Mouse (Mus musculus) frontal cortex, adult 2 months (tissue): ENCODE measurements around the gene Prkg1. TPM values are rescaled to one million over a fixed set of nuclear protein-coding genes. Genes with fewer than 3 reads are reported as not detected.
A peak's percentile ranks its signal among the peaks of the same experiment; 100 is the strongest.

ENCODE experiments used
- DNase-seq, 2 experiments: peaks; one replicate each; pipeline ENCODE4 v3.0.0; 2022; ENCODE audit warnings: low spot score in 1 of 2; ENCODE audit errors: extremely low spot score in 1 of 2
- polyA plus RNA-seq: library from polyadenylated mRNA; depleted of rRNA; stranded (reverse); fragments of >200 nt; gene quantifications from 2 replicates; pipeline ENCODE4 v1.2.3, GENCODE M21; 2012

Gene Prkg1
- polyA plus RNA-seq, 1 experiment: 9.3 TPM

DNA sequence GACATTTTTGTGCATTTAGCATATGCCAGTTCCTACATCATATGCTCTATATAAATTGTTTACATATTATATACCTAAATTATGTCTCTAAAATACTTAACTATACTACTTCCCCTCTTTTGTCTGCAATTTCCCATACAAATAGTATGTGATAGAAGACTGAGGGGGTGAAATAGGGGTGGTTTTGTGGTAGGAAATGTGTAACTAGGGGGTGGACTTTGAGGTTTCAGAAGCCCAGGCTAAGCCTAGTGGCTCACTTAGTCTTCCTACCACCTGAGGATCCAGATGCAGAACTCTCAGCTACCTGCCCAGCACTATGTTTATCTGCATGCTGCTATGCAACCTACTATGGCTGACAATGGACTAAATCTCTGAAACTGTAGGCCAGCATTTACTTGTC, 1020.4 kb downstream of the Prkg1 start:
- DNase-seq: no peak

DNA sequence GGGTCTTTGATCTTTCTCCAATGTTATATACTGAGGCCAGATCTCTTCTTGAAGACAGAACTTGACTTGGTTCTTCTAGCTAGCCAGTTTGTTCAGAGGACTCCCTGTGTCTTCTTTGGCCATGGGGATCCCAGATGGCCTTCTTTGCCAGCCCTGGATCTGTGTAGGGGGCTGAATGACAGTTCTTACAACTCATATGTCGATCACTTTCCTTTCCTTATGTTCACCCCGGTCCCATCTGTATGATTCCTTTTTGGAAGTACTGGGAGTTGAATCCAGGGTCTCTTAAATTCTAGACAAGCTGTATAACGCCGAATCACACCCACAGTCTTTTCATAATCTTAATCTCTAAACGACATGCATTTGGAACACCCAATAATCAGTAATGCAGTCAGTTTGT, 1065.7 kb downstream of the Prkg1 start:
- DNase-seq: no peak

DNA sequence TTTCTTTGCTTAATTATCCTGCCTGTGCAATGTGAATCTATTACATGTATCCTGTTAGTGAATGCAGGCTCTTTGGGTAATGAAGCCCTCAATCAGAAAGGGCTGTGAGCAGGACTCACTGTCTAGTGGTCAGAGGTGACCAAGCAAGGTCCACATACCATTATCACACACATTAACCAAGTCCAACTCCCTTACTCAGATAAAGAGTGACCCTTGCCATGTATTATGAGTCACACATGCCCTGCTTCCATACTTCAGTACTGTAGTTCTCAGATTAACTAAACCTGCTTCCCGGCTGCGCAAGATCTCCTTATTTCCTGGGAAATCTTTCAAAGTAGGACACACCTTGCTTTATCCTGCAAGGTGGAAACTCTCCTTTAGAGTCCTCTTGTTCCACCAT, 1073.6 kb downstream of the Prkg1 start:
- no peak for DNase-seq

DNA sequence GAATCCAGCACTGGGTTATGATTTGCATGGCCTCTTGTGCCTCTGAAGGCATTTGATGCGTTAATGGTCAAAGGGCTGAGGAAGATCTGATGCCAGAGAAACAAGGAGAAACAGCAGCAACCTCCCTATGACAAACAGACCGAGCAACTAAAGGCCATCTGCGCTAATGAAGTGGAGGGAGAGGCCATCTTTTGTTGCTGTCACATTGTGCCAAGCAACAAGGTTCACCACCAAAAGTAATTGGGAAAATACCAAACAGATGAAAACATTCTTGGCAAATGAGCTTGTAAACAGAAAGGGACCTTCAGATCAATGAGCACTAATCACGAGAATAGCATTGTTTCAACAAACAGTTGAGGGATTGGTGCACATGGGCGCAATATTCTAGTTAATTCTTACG, 1074.1 kb downstream of the Prkg1 start:
- DNase-seq: no peak

DNA sequence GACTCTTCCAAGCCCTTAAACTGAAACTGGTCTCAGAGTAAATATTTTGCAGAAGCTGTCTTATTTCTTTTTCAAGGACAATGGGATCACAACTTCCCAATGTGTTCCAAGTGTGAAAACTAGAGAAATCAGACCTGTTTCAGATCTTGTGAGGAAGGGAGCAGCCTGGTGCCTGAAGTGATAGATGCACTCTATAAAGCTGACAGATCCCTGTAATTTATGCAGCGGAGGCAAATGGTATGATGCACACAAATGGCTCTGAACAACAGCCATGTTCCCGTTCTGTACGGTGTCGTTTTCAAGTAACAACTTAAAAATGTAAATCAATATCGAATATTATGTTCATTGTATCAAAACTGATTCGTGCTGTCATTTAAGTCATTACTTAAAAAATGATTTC, 1076.9 kb downstream of the Prkg1 start:
- no peak for DNase-seq

DNA sequence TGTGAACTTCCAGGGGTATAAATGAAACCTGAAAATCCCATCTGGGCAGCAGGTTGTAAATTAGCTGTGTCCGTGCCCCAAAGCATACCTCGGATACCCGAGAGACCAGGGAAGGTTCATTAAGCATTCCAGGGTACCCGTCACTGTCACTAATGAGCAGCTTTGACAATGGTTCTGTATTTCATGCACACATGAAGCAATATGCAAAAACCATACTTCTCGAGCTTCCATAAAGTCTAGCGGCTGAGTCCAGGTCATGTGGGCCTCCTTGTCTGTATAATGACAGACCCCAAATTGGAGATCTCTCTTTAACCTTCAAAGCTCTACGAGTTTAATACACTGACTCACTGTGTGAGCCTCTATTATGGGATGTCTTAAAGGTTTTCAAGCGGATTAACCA, 1088.5 kb downstream of the Prkg1 start:
- DNase-seq: no peak

DNA sequence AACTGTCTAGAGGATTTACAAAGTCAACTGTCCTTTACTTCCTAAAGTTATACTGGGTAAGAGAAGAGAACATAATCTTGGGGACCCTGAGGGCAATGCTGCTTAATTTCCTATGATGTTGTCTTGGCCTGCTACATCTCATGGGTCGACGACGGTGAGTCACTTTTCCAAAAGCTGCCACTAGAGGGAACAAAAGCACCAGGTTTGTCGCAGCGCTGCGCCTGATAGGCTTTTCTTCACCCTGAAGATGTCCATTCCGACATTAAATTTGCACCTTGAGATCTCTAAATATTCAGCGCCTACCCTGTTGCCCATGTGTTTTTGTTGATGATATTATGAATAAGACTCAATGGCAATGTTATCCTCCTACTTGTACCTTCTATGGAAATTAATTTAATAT, 1100.6 kb downstream of the Prkg1 start:
- DNase-seq: peak; percentile 20 to 90

DNA sequence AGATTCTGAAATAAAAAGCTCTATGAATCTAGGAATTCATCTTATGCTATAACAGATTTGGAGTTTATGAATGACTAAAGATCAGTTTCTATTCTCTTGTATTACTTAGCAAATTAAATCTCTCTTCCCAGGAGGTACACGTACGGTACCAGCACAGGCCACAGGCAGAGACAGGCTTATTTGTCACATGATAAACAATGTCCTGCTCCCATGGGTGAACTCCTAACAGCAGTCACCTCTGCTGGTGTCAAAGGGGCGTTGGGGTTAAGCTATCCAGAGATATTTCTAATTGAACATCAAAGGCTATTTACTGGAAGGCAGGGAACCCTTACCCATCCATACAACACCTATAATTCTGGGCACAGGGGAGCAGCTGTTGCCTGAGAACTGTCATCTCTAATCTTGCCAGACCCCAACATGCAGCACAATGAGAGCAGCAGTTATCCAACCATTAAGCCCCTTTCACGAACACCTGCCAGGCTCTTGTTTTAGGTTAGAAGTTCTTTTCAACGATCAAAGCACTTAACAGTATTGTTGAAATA, 1122.1 kb downstream of the Prkg1 start:
- DNase-seq: no peak

DNA sequence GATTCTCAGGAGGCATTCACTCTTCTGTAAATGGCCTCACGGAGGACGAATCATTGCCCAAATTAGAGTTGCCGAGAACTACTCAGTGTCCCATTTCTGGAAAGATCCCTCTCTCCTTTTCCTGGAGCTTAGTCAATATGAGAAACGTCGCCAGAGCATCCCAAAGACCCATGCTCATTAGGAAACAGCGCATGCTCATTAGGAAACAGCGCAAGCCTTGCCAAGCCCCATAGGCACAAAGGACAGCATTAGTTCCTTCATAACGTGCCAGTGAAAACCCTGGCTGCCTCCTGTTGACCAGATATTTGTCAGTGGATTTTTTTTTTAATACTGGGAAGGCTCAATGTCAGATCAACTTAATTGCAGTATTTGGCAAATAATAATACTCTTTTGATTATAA, 1127.4 kb downstream of the Prkg1 start:
- no peak for DNase-seq

DNA sequence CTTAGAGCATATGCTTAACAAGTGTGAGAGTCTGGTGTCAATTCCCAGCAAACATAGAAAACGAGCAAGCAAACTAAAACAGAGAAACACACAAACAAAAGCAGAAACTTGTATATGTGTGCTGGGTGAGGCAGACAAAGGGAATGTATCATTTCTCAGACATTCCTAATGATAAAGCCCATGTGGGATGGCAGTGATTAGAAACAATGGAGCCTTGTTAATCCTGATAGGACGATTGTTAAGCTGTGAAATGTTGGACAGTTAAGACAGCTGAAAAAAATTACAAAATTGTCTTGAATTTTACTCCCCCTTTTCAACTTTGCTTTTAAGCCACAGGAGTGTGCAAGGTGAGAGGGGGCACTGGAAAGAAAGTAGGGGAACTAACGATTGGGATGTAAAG, 1133.8 kb downstream of the Prkg1 start:
- no peak for DNase-seq

DNA sequence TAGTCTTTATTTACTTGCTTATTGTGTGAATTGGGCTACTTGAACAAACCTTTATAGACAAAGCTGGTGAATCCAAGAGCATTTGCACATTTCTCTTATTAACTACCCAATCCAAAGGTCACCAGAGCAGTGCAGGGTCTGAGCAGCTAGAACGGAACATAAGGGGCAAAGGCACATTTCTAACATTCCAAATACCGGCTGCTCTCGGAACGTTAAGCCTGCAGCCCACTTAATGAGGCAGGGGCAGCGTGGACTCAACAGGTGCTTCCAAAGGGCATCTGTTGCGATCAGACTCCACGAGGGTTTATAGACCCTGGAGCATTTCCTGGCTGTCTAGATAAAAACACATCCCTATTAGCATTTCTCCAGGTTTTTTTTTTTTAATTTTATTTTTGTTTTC, 1138.8 kb downstream of the Prkg1 start:
- no peak for DNase-seq

DNA sequence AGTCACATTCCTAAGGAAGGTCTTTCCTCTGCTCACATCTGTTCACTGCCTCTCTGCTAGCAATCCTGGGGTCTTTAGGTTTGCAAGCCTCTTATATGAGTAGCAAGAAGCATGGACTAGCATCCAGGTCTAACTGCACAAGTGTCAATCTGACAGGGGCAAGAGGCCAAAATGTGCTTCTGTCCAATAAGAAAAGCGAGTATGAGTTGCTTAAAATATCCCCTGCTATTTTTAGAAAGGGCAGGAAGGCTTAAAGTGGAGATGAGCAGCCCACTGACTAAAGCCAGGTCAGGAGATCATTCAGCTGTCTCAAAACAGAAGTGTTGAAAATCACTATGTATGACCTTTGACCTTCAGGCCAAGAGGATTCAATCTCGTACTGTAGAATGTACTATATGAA, 1139.4 kb downstream of the Prkg1 start:
- no peak for DNase-seq

DNA sequence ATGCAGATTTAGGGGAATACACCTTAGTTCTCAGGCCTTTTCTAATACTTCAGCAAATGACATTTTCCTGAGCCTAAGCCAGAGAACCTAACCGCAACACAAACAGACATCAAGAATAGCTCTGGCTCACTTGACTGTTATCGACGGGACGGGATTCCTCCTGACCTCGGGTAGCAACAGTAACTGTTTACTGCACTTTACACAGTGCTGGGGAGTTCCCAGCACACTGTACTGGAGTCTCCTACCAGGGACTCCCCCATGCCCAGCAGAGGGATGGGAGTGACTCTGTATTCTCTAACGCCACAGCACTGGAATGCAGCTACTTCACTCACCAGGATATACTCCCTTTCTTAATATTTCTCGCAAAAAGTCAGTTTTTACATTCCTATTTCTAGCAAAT, 1141.2 kb downstream of the Prkg1 start:
- DNase-seq: no peak

DNA sequence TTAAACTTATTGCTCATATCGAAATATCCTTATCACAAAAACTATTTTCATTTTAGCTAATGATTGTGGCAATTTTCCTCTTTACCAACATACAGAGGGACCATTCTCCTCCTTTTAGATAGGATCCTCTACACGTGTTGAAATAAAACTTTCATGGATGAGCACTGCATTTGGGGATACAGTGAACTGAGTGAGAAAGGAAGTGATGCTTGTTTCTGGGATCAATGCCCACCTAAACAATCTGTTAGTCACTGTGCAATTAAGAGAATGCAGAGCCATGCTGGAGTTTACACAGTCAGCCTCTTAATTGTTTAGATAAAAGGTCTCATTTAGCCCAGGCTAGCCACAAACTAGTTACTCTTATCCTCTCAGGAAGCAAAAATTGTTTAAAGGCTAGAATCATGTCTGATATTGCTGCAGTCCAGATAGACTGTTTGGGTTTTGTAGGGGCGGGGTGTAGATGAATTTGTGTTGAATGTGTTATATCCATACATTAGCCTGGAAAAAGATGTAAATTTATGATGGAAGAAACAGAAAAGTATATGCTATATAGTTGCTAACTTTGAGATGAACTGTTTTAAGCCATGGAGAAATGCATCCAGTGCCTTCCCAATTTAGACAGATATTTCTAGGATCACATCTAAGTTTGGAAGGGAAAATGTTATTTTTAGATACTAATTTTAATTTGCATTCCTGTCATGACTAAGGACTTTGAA, 1151.5 kb downstream of the Prkg1 start:
- peak in 1 of 2 experiments; percentile 2 for DNase-seq

DNA sequence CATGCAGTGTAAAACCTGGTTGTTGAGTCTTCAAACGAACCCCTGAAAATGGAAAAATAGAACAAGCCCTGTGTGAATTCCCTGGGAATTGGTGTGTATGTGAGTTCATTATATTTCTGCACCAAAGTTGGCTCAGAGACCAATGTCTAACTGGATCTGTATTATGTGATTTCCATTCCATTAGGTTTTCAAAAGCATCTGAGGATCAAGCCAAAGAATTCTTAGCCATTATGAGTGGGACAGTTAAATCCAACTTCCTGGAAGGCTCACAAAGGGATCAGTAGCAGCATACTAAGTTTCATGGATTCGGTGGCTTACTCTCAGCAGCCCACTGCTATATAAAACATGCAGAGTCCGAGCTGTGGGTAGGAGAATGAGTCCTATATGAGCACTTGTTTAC, 1178.5 kb downstream of the Prkg1 start:
- no peak for DNase-seq

DNA sequence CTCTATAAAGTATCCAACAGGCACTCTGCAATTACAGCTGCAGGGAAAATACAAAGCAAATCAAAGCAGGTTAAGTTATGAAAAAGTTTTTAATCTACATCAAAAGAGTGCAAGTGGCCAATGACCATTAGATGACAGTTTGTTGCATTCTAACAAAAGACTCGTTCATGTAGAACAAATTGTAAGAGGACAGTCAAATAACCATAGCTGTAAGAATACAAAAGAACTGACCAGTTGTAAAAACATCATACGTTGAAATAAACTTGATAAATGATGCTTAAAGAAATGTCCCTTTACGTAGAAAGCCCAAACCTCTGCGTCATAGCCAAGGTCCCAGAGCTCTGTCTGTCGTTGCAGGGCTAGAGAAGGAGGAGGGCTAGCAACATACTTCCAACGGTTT, 1200.3 kb downstream of the Prkg1 start:
- DNase-seq: no peak

DNA sequence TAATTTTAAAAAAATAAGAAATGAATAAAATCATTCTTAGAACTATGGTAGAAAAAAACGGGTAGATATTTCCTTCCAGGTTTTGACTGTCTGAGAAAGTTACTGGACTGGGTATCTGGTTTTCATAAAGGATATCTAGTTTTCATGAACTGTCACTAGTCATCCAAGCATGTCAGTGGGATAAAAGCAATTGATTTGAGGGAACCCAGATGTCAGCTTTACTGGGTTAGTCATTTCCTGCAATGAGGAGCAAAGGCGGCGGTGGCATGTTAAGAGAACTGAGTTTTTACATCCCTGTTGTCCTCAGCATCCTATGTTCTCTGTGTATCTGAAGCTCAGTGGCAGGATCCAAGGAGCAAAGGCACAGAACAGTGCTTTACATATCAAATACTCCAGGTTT, 1201.0 kb downstream of the Prkg1 start:
- no peak for DNase-seq

DNA sequence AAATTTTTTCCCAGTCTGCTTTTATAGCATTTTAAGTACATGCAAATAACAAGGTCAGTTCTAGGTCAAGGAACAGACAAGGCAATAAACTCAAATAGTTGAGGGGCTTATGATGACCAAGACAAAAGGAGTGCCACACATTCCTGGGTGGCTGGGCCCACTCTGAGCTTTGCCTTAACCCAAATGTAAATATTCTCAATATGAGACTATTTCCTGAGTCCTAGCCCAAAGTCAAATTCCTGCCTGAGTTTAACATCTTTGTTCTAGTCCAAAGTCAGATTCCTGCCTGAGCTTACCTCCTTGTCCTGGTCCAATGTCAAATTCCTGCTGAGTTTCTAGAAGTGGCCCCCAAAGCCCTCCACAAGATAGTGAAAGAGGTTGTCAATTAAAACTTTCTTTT, 1206.8 kb downstream of the Prkg1 start:
- no peak for DNase-seq

DNA sequence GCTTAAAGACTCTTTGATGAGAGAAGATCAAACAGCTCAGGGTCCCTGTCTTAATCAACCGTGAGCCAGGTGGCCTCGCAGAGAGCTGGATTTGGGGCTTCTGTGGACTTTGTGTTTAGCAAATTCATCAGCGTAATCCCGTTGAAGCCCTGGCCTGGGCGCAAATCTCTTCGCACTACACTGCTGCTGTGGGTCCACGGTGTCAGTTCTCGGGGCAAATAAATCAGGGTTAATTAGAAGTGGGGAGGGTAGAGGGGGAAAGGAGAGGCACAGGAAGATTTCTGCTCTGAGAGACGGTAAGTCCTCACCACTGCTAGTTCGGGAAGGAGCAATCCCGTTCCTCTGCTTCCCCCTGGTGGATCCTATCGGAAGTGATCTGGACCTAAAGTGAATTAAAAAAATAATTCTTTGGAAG, 1210.4 kb downstream of the Prkg1 start:
- DNase-seq: peak; percentile 11 to 89

DNA sequence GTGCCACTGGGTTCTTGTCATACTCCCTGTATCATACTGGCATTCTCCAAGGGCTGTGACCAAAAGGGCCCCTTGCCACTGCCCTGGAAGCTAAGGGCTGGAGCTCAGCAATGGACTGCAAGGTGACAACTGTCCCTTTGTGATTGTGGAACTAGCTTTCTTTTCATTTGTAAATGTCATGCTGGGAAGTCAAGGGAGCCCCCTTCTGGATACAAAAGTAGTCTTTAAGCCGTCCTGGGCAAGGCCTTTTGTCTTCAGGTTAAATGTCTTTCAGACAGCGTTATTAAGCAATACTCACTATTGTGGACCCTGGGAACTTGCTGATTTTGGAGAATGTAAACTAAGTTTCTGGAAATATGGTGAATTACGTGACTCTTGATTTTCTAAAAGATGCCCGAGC, 1211.1 kb downstream of the Prkg1 start:
- no peak for DNase-seq

DNA sequence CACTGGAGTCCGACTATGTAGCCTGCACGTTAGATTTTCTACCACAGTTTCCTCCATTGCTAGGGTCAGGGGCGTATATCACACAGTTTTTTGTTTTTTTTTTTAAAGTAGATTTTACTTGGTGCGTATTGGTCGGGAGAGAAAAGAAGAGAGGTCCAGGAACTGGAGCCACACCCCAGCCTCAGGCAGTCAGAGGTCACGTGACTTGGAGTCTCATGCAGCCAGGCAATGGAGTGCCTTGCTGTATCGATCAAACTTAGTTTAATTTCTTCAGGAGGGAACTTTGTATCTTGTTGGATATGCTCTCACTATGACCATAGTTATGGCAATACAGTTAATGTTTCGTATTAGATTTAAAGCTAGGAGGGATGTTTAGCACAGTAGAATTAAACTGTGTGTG, 1212.6 kb downstream of the Prkg1 start:
- no peak for DNase-seq

DNA sequence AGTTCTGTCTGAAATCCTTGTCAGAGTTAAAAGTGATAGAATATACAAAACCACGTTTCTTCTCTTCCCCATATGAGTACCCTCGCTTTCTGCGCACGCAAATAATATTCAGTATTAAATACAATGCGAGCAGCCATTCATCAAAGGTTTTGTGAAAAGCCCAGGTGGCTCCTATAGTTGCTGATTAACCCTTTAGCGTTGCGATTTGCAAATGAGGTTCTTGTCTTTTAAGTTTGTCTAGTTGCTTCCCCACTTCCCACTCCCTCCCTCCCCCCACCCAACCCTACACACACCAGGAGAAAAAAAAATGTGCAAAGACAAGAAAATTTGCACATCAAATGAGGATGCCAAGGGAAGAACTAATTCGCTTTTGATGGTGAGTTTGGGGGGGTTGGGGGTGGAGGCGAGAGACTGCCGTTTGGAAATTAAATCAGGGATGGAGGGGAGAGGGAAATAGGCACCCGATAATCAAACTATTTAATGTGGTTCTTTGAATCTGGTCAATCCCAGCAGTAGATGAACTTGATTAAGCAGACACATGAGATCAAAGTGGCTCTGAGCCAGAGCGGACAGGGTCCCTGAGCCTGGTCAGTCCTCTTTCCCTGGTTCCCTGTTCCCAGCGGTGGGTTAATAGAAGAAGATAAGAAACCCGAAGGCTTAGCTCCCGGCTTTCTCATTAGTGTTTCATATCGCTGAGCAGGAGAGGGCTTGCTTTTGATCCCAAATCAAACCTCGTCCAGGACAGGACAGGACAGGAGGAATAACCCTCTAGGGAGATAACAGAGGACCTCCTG, 1214.8 kb downstream of the Prkg1 start:
- DNase-seq: no peak
